Mouse (Mus musculus) thymus, postnatal 4 days (tissue): ENCODE measurements around the gene Cacng7.
"Not testable (repeated sequence)": the region's sequence is repeated elsewhere in the genome, so short reads cannot be mapped to it uniquely, and the experiment has no call there.

Source experiments
- DNase-seq: peaks from one replicate; pipeline ENCODE4 v3.0.0; 2021

Cacng7 gene

GRCm38 (mm10) chr7:3390413-3391080, 57.8 kb downstream of the Cacng7 start, which contains the start of gene Cacng8:
Cacng8 (plus strand) TSS chr7:3390683.
- DNase-seq: no peak

- DNase-seq: no peak
Measured at GRCm38 (mm10) chr7:3391081-3391451, 58.3 kb downstream of the Cacng7 start.

- no peak for DNase-seq
Measured at GRCm38 (mm10) chr7:3391809-3392208, 59.1 kb downstream of the Cacng7 start.

GRCm38 (mm10) chr7:3397355-3397754, 64.6 kb downstream of the Cacng7 start:
- no peak for DNase-seq

GRCm38 (mm10) chr7:3397797-3398196, 65.0 kb downstream of the Cacng7 start:
- no peak for DNase-seq

- DNase-seq: not testable (repeated sequence)
Measured at GRCm38 (mm10) chr7:3398363-3398762, 65.6 kb downstream of the Cacng7 start.

GRCm38 (mm10) chr7:3399937-3400336, 67.2 kb downstream of the Cacng7 start:
- no peak for DNase-seq

- no peak for DNase-seq
Measured at GRCm38 (mm10) chr7:3409729-3410520, 77.2 kb downstream of the Cacng7 start.

- peak; percentile 33 for DNase-seq
Measured at GRCm38 (mm10) chr7:3411160-3411941, 78.6 kb downstream of the Cacng7 start.

GRCm38 (mm10) chr7:3412036-3412435, 79.3 kb downstream of the Cacng7 start:
- DNase-seq: peak; percentile 82

GRCm38 (mm10) chr7:3414888-3415287, 82.1 kb downstream of the Cacng7 start:
- DNase-seq: peak; percentile 40

- peak; percentile 77 for DNase-seq
Measured at GRCm38 (mm10) chr7:3415378-3415777, 82.6 kb downstream of the Cacng7 start.
